Comparison of ENCODE assay signal across 11 mouse cellular contexts in genomic region chr7:43475706-43476105, GRCm38 (mm10). TPM values are rescaled to one million over a fixed set of nuclear protein-coding genes. Genes with fewer than 3 reads are reported as not detected.
DNase-seq lines count a peak whose midpoint lies in the region; ATAC-seq lines count a peak whose summit lies in the region.
"Had no signal": no experiment of that assay in that cellular context is flagged by ENCODE, and none has a peak within 500 bp of the region (broad histone marks: within the 10 kb centered on the region; RNA-seq: fewer than 3 reads in every experiment).

No protein-coding gene starts in this region.

- H3K36me3 ChIP-seq in hindbrain, embryonic 11.5 days (ENCODE audit: control insufficient read depth, insufficient read depth, low read length): 0 out of 2 replicates have a peak, but pooled peaks cover 2% of the 10 kb centered on the region
- H3K36me3 ChIP-seq in hindbrain, embryonic 14.5 days (replicated peaks; ENCODE audit: control insufficient read depth, insufficient read depth): peaks cover 38% of the 10 kb centered on the region
- no peaks in the 10 kb centered on the region for H3K36me3 ChIP-seq in embryonic facial prominence, embryonic 11.5 days (replicated peaks; ENCODE audit: control insufficient read depth, insufficient read depth, low read depth, low read length)
- H3K36me3 ChIP-seq in heart, embryonic 12.5 days: no peaks in the 10 kb centered on the region
- H3K36me3 ChIP-seq: lung, embryonic 15.5 days had no signal

- no peak for ATAC-seq in hindbrain, embryonic 11.5 days (ENCODE audit: low FRiP score)
- ATAC-seq in hindbrain, embryonic 14.5 days (ENCODE audit: low FRiP score): no peak
- no peak for ATAC-seq in embryonic facial prominence, embryonic 11.5 days (replicated peaks; ENCODE audit: insufficient number of reproducible peaks, low FRiP score, low TSS enrichment, low read depth)
- no peak for ATAC-seq in heart, embryonic 12.5 days (ENCODE audit: insufficient number of reproducible peaks, low FRiP score)

- H3K4me1 ChIP-seq in hindbrain, embryonic 11.5 days (replicated peaks; ENCODE audit: control insufficient read depth, insufficient read depth, low read length): no peaks in the 10 kb centered on the region
- no peaks in the 10 kb centered on the region for H3K4me1 ChIP-seq in hindbrain, embryonic 14.5 days (replicated peaks; ENCODE audit: control insufficient read depth, insufficient read depth, low read length)
- no peaks in the 10 kb centered on the region for H3K4me1 ChIP-seq in embryonic facial prominence, embryonic 11.5 days (ENCODE audit: control insufficient read depth, insufficient read depth, low read length)
- peaks cover 12% of the 10 kb centered on the region for H3K4me1 ChIP-seq in heart, embryonic 12.5 days (replicated peaks)

- H3K9me3 ChIP-seq in hindbrain, embryonic 11.5 days (ENCODE audit: control insufficient read depth, low read length): no peaks in the 10 kb centered on the region
- H3K9me3 ChIP-seq in hindbrain, embryonic 14.5 days (ENCODE audit: control insufficient read depth, low read length): no peaks in the 10 kb centered on the region
- no peaks in the 10 kb centered on the region for H3K9me3 ChIP-seq in embryonic facial prominence, embryonic 11.5 days (replicated peaks; ENCODE audit: control insufficient read depth, low read length)
- H3K9me3 ChIP-seq in heart, embryonic 12.5 days (replicated peaks): no peaks in the 10 kb centered on the region
- H3K9me3 ChIP-seq: lung, embryonic 15.5 days had no signal

- H3K4me3 ChIP-seq in hindbrain, embryonic 11.5 days (ENCODE audit: low read depth, low read length): no peak overlapping the region
- no peak overlapping the region for H3K4me3 ChIP-seq in hindbrain, embryonic 14.5 days (replicated peaks; ENCODE audit: low read length)
- no peak overlapping the region for H3K4me3 ChIP-seq in embryonic facial prominence, embryonic 11.5 days (ENCODE audit: low read depth, low read length)
- no peak overlapping the region for H3K4me3 ChIP-seq in heart, embryonic 12.5 days
- H3K4me3 ChIP-seq: lung, embryonic 15.5 days had no signal

- peak; percentile 14 for DNase-seq in hindbrain, embryonic 11.5 days (ENCODE audit: low spot score)
- DNase-seq in hindbrain, embryonic 14.5 days (ENCODE audit: low spot score): no peak
- peak; percentile 20 for DNase-seq in spleen, adult 12 weeks (ENCODE audit: low spot score)
- DNase-seq in spleen, postnatal 4 days (ENCODE audit: low spot score in 2 of 2): no peak
- DNase-seq in embryonic facial prominence, embryonic 11.5 days (ENCODE audit: low spot score): peak; percentile 15
- DNase-seq in spleen, postnatal 36 days (ENCODE audit: low spot score in 2 of 2): peak; percentile 19 to 22
- no peak for DNase-seq in frontal cortex, adult 2 months (ENCODE audit: extremely low spot score in 1 of 2, low spot score in 1 of 2)
- DNase-seq: heart, postnatal 36 days; layer of hippocampus, adult 9-11 months had no signal

- no peak overlapping the region for H3K9ac ChIP-seq in hindbrain, embryonic 11.5 days (ENCODE audit: low read depth, low read length)
- no peak overlapping the region for H3K9ac ChIP-seq in hindbrain, embryonic 14.5 days
- H3K9ac ChIP-seq in embryonic facial prominence, embryonic 11.5 days (replicated peaks; ENCODE audit: low read length): no peak overlapping the region
- no peak overlapping the region for H3K9ac ChIP-seq in heart, embryonic 12.5 days
- H3K9ac ChIP-seq: lung, embryonic 15.5 days had no signal

- no peak overlapping the region for H3K27ac ChIP-seq in hindbrain, embryonic 11.5 days (ENCODE audit: low read depth, low read length)
- no peak overlapping the region for H3K27ac ChIP-seq in hindbrain, embryonic 14.5 days
- H3K27ac ChIP-seq in embryonic facial prominence, embryonic 11.5 days (replicated peaks; ENCODE audit: low read depth, low read length): no peak overlapping the region
- H3K27ac ChIP-seq in heart, embryonic 12.5 days (ENCODE audit: poor library complexity, severe bottlenecking): no peak overlapping the region
- H3K27ac ChIP-seq: lung, embryonic 15.5 days had no signal

- no peak overlapping the region for H3K4me2 ChIP-seq in hindbrain, embryonic 11.5 days (replicated peaks; ENCODE audit: low read depth, low read length)
- H3K4me2 ChIP-seq in hindbrain, embryonic 14.5 days (replicated peaks): no peak overlapping the region
- no peak overlapping the region for H3K4me2 ChIP-seq in embryonic facial prominence, embryonic 11.5 days (ENCODE audit: low read depth, low read length)
- no peak overlapping the region for H3K4me2 ChIP-seq in heart, embryonic 12.5 days
- H3K4me2 ChIP-seq: lung, embryonic 15.5 days had no signal

- WGBS in hindbrain, embryonic 11.5 days: 9% methylated on average over 23 of the region's 23 CpGs
- WGBS in hindbrain, embryonic 14.5 days: 13% methylated on average over 23 of the region's 23 CpGs
- WGBS in embryonic facial prominence, embryonic 11.5 days: 6% methylated on average over 23 of the region's 23 CpGs
- 9% methylated on average over 23 of the region's 23 CpGs for WGBS in heart, embryonic 12.5 days

- H3K27me3 ChIP-seq in hindbrain, embryonic 11.5 days (ENCODE audit: control insufficient read depth, insufficient read depth, low read length): peaks cover 24% of the 10 kb centered on the region
- peaks cover 24% of the 10 kb centered on the region for H3K27me3 ChIP-seq in hindbrain, embryonic 14.5 days (ENCODE audit: control insufficient read depth, insufficient read depth, low read length)
- peaks cover 20% of the 10 kb centered on the region for H3K27me3 ChIP-seq in embryonic facial prominence, embryonic 11.5 days (ENCODE audit: control insufficient read depth, insufficient read depth, low read length)
- peaks cover 75% of the 10 kb centered on the region for H3K27me3 ChIP-seq in heart, embryonic 12.5 days (replicated peaks)

RNA-seq across cellular contexts. Expression of gene Vsig10l, which starts 12.8 kb away (rescaled TPM):
- 2.6 and 2.8 TPM in 2 replicates for polyA plus RNA-seq in hindbrain, embryonic 11.5 days (2014; fragmentation: Nextera tagmentation; extraction: Ambion mirVana)
- polyA plus RNA-seq in hindbrain, embryonic 14.5 days (2014; fragmentation: Nextera tagmentation; extraction: Ambion mirVana): 15.6 and 17.8 TPM in 2 replicates
- polyA plus RNA-seq in embryonic facial prominence, embryonic 11.5 days (2014; fragmentation: Nextera tagmentation; extraction: Ambion mirVana): 1.7 and 2.0 TPM in 2 replicates
- 2.1 and 2.4 TPM in 2 replicates for polyA plus RNA-seq in heart, embryonic 12.5 days (2016; fragmentation: Nextera tagmentation; extraction: Ambion mirVana)
- 5.2 TPM in 2 replicates for polyA plus RNA-seq in frontal cortex, adult 2 months (2012; rRNA removed)

RNA-seq across cellular contexts. Expression of gene Iglon5, which starts 14.2 kb away (rescaled TPM):
- 2.7 and 2.9 TPM in 2 replicates for polyA plus RNA-seq in hindbrain, embryonic 11.5 days (2014; fragmentation: Nextera tagmentation; extraction: Ambion mirVana)
- 10.0 and 11.1 TPM in 2 replicates for polyA plus RNA-seq in hindbrain, embryonic 14.5 days (2014; fragmentation: Nextera tagmentation; extraction: Ambion mirVana)
- polyA plus RNA-seq in embryonic facial prominence, embryonic 11.5 days (2014; fragmentation: Nextera tagmentation; extraction: Ambion mirVana): 1.1 and 1.5 TPM in 2 replicates
- polyA plus RNA-seq in heart, embryonic 12.5 days (2016; fragmentation: Nextera tagmentation; extraction: Ambion mirVana): 0.10 and 0.14 TPM in 2 replicates
- polyA plus RNA-seq in frontal cortex, adult 2 months (2012; rRNA removed): 60.7 and 69.6 TPM in 2 replicates

RNA-seq across cellular contexts. Expression of gene 4931406B18Rik, which starts 30.0 kb away (rescaled TPM):
- not detected in 2 replicates for polyA plus RNA-seq in hindbrain, embryonic 11.5 days (2014; fragmentation: Nextera tagmentation; extraction: Ambion mirVana)
- 0.31 TPM in 1 of 2 replicates, not detected in the other for polyA plus RNA-seq in hindbrain, embryonic 14.5 days (2014; fragmentation: Nextera tagmentation; extraction: Ambion mirVana)
- polyA plus RNA-seq in embryonic facial prominence, embryonic 11.5 days (2014; fragmentation: Nextera tagmentation; extraction: Ambion mirVana): not detected in 2 replicates
- not detected in 2 replicates for polyA plus RNA-seq in heart, embryonic 12.5 days (2016; fragmentation: Nextera tagmentation; extraction: Ambion mirVana)
- polyA plus RNA-seq in frontal cortex, adult 2 months (2012; rRNA removed): 0.04 TPM in 1 of 2 replicates, not detected in the other
- polyA plus RNA-seq: lung, embryonic 15.5 days had no signal

RNA-seq across cellular contexts. Expression of gene Gm45233, which starts 31.8 kb away (rescaled TPM):
- polyA plus RNA-seq in hindbrain, embryonic 11.5 days (2014; fragmentation: Nextera tagmentation; extraction: Ambion mirVana): 0.31 TPM in 1 of 2 replicates, not detected in the other
- 0.62 TPM in 1 of 2 replicates, not detected in the other for polyA plus RNA-seq in hindbrain, embryonic 14.5 days (2014; fragmentation: Nextera tagmentation; extraction: Ambion mirVana)
- not detected in 2 replicates for polyA plus RNA-seq in embryonic facial prominence, embryonic 11.5 days (2014; fragmentation: Nextera tagmentation; extraction: Ambion mirVana)
- polyA plus RNA-seq in heart, embryonic 12.5 days (2016; fragmentation: Nextera tagmentation; extraction: Ambion mirVana): 0.46 TPM in 1 of 2 replicates, not detected in the other
- 2.5 and 2.6 TPM in 2 replicates for polyA plus RNA-seq in frontal cortex, adult 2 months (2012; rRNA removed)

RNA-seq across cellular contexts. Expression of gene Etfb, which starts 31.8 kb away (rescaled TPM):
- polyA plus RNA-seq in hindbrain, embryonic 11.5 days (2014; fragmentation: Nextera tagmentation; extraction: Ambion mirVana): 192 and 206 TPM in 2 replicates
- 122 and 144 TPM in 2 replicates for polyA plus RNA-seq in hindbrain, embryonic 14.5 days (2014; fragmentation: Nextera tagmentation; extraction: Ambion mirVana)
- 240 and 251 TPM in 2 replicates for polyA plus RNA-seq in embryonic facial prominence, embryonic 11.5 days (2014; fragmentation: Nextera tagmentation; extraction: Ambion mirVana)
- 460 and 473 TPM in 2 replicates for polyA plus RNA-seq in heart, embryonic 12.5 days (2016; fragmentation: Nextera tagmentation; extraction: Ambion mirVana)
- 80.7 and 97.8 TPM in 2 replicates for polyA plus RNA-seq in frontal cortex, adult 2 months (2012; rRNA removed)

Comparison
In these comparisons a context has a peak if more than half of its experiments do, and no peak if none do; other contexts are left out.
1. DNase-seq: peak in hindbrain, embryonic 11.5 days (single experiment), spleen, adult 12 weeks (single experiment), embryonic facial prominence, embryonic 11.5 days (single experiment) and spleen, postnatal 36 days (2 of 2); none in hindbrain, embryonic 14.5 days (single experiment), spleen, postnatal 4 days (0 of 2) and frontal cortex, adult 2 months (0 of 2).